Mouse (Mus musculus): ENCODE results near the gene Ppp1r14c.

- TF ChIP-seq POLR2A (IDR thresholded peaks at IDR 0.05; ENCODE audit: low read depth, low read length) (no peak), CTCF (IDR thresholded peaks at IDR 0.05; ENCODE audit: extremely low read depth, insufficient read length, insufficient replicate concordance, low read depth, low read length) (no peak)
Measured at GRCm38 (mm10) chr10:3383176-3383575, 17.3 kb downstream of the Ppp1r14c start.

Data from small intestine, adult 2 months (tissue).